Mouse (Mus musculus) thymus, postnatal 36 days (tissue): ENCODE measurements at regions not wholly inside any gene's neighbourhood (a gene's known extent, or its start where the extent isn't known, plus 50 kb on each side); places are given as distances from the start of the nearest gene placed in this dataset.

ENCODE experiments used
- DNase-seq, 2 experiments: peaks; one replicate each; pipeline ENCODE4 v3.0.0; 2022; ENCODE audit warnings: mixed read lengths in 2 of 2

- no peak for DNase-seq
Measured at GRCm38 (mm10) chr2:34111286-34111685, 223.5 kb upstream of the Mvb12b start.

- DNase-seq = no peak
Measured at GRCm38 (mm10) chr2:34110582-34110981, 222.8 kb upstream of the Mvb12b start.

DNA sequence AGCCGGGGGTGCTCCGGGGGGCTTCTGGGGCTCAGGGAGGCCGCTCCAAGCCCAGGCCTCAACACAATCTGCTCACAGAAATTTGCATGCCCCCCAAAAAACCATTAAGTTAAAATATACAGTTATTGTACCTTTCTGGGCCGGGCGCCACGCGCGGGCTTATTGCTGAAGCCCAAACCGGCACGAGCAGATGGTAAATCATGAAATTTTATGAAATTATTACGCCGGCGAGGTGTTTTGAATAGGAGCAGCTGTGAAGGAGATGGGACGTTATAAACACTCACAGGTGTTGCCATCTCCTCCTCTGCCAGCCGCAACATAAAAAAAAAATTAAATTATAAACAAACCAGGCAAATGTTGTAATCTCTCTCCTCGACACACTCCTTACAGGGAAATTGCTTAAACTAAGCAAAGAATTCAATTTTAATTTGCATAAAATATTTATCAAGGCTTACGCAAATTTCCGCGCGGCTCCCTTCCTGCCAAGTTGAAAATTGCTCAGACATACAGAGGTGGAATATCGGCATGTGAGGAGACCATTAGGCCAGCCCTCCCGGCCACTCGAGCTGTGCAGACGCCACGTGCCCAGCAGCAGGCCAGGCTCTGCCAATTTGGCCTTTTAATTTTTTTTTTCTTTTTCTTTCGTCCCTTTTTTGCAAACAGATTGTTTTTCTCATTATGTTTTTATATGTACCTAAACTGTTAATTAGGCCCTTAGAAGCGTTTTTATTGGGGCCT, 220.0 kb upstream of the Mvb12b start:
- no peak for DNase-seq

DNA sequence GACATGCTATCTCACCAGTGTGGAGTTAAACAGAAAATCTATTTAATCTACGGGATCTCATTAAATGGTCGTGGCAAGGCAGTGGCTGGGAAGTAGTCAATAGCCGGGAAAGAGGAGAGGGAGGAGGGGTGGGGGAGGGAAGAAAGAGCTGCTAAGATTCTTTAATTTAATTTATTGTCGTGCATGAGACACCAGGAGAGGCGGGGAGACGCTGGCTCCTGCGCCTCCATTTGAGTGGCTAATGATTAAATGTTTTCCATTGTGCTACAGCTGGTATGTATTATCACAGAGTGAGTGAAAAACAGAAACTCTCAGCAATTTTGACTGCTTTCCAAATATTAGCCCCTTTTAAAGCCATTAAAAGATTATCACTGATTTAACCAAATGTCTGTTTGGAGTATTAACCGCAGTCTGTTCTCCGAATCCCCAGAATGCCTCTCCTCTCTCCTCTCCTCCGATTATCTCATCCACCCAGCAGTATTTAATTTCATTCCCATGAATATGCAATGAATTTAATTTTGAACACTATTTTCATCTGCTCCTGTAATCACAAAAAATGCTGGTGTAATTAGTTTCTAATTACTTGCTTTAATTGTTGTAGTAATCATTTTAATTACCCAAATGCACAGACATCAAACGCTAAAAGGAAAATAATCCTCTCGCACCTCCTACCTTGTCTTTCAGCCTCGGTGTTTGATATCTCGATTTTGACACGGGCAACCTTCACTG, 219.3 kb upstream of the Mvb12b start:
- DNase-seq = no peak

DNA sequence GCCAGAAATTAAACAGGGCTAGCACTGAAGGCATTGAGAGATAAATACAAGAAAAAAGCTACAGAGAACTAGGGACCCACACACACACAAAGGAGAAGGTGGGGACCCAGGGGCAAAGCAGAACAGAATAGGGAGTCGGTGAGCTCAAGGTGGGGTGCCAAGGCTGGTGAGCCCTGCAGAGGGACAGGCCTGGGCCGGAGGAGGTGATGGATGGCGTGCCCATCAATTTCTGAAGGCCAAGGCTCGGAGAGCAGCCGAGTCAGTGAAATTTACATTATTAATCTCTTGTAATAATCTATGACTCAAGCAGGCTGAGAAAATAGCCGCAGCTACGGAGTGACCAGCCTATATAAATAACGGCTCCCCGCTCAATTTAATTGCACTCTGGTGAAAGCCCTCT, 218.5 kb upstream of the Mvb12b start:
- no peak for DNase-seq

DNA sequence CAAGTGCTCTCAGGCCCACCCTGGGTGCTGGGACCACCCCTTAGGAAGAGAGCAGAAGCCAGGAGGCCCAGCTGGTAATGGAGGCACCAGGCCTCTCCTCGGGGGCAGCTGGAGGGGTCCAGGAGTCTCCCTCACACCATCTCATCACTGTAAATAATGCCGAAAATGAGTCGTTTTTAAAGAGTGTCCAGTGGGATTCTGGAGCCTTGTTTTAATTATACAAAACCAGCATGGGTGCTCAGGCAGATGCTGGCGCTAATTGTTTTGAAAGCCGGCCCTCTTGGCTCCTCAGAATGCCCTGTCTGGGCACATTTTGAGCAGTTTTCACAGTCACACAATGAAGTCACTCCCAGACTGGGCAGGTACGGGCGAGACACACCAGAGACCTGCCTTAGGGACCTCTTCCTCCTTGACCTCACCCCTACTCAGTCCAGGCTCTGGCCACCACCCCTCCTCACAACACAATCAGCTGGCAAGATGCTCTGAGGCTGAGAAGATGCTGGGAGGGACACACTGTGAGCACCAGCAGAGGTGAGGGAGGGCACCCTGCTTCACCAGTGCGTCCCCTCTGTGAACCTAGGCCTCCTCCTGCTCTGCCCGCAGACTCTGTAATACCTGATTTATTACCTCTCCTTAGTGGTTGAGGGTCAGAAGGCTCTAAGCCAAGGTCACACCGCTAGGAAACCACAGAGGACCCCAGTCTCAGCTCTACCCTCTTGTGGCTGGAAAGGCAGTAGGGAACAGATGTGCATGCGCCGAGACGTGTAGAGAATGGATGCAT, 217.7 kb upstream of the Mvb12b start:
- no peak for DNase-seq

DNA sequence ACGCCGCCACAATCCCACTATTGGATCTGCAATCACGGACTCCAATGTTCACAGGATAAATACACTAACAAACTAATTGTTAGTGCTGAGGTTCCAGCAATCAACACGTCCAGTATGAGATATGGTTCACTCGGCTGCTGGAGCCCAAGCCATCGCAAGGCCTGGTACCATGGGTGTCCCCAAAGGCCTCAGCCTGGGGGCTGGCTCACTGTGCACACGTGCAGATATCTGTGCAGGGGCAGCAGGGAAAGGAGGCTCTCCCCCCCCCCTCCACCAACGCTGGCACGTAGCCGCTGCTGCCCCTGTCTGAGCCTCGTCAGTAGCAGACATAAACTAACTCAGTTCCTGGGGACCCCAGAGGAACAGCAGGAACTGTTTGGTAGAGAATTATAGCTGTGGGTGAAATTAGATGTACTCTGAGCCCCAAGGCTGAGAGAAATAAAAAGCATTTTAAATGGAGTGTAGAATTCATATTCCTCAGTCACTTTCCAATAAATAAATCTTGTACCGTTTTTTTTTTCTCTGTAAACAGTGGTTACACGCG, 210.3 kb upstream of the Mvb12b start:
- no peak for DNase-seq

DNA sequence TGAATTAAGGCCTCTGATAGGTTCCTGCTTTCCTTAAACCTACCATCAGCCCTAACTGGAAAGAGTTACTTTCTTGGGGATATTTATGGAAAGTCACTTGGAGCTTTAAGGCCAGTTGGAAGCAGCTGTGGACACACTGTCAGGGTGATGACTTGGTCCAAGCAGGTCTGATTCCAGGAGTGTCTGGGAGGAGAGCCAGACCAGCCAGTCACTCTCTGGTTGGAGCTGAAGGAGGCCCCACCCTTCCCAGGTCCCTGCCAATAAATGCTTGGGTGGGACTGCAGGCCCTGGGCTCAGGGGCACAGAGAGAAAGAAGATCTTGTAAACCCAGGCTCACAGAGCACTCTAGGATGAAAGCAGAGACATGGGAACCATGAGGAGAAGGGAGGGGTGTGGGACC, 208.8 kb upstream of the Mvb12b start:
- DNase-seq = no peak

DNA sequence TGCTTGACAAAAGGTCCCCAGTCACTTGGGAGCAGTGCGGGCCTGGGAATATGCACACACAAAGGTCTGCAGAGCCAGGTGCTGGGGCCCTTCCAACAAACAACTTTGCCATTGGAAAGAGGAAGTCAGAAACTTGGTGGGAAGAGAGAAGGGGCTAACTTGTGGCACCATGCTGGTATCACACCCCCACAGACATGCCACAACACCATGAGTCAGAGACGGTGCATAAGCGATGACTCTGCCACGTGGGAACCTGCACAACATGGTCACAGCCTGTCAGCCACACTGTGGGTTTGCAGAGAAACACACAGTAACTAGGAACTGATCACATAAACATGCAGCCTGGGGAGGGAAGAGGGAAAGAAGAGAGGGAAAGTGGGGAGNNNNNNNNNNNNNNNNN, 201.1 kb upstream of the Mvb12b start:
- no peak for DNase-seq

DNA sequence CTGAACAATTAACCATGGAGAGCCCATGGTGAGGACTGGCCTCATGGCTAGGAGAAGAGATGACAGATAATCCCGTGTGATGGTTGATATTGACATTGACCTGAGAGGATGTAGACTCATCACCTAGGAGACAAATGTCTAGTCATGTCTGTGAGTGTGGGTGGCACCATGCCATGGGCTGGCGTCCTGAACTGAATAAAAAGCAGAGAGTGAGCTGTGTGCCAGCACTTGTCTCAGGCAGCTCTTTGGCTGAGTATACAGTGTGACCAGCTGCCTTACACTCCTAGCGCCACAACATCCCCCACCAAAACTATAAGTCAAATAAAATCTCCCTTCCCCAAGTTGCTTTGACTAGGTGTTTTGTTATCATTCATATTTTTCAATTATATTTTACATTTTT, 198.4 kb upstream of the Mvb12b start:
- DNase-seq = no peak

GRCm38 (mm10) chr2:34084513-34084912, 196.8 kb upstream of the Mvb12b start:
- no peak for DNase-seq

DNA sequence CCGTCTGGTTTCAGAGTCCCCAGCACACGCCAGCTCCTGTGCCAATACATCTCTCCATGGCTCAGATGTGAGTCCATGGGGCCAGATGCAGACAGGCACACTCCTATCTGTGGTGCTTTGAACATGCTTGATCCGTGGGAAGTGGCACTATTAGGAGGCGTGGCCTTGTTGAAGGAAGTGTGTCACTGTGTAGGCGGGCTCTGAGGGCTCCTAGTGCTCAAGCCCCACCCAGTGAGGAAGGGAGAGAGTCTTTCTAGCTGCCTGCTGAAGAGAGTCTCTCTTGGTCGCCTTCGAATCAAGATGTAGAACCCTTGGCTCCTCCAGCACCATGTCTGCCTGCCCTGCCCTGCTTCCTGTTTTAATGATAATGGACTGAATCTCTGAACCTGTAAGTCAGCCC, 194.7 kb upstream of the Mvb12b start:
- DNase-seq = no peak

- DNase-seq = no peak
Measured at GRCm38 (mm10) chr2:34080176-34080575, 192.4 kb upstream of the Mvb12b start.

GRCm38 (mm10) chr2:34079282-34079681, 191.5 kb upstream of the Mvb12b start:
- DNase-seq = no peak

DNA sequence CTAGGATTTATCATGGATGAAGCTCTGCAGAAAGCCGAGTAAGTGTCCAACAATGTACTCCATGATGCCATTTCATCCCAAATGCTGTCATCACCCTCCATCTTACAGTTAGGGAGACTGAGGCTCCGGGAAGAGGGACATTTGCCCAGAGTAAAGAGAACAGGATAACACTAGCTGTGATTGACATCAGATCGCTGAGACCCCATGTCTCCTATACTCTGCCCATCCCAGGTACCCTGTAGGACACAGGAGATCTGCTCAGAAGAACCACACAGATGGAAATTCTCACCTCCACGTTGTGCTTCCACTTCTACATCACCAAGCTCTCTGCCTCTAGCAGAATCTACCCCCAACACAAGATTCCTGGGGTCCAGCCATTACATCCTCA, 191.1 kb upstream of the Mvb12b start:
- no peak for DNase-seq

- DNase-seq = no peak
Measured at GRCm38 (mm10) chr2:34078248-34078874, 190.6 kb upstream of the Mvb12b start.

DNA sequence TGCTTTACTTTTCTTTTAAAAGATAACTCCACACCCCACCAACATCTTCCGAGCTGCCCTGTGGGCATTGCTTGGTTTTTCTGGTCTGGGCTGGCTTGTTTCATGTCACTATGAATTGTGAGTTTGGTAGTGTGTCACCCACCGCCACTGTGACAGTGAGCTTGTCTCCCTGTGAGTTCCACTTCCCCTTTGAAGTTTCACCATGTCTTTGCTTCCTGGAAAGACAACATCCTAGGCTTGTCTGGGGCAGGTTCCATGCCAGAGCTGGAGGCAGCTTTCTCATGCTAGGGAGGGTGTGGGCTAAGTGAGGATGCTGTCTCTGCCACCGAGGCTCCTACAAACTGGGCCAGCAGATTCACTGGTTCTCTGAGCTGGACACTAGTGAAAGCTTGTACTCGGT, 188.6 kb upstream of the Mvb12b start:
- DNase-seq = no peak

- DNase-seq = peak; percentile 6 to 24
Measured at GRCm38 (mm10) chr2:34074066-34074465, 186.3 kb upstream of the Mvb12b start.

DNA sequence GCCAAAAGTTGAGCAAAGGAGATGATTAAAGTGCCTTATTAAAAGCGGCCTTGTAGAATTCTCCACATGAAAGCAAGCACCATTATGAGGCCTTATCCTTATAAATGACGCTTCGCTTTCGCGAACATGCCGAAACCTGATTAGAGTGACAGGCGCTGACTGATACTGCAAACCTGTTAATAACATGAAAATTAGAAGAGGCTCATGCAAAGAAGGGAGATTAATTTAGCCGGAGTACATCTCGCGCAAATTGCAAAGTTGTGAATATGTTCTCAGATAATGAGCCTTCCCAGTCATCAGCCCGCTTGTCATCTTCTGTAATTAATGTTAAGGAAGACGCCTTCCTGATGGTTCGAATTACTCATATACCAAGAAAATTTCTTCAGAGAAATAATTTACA, 177.8 kb upstream of the Mvb12b start:
- no peak for DNase-seq

DNA sequence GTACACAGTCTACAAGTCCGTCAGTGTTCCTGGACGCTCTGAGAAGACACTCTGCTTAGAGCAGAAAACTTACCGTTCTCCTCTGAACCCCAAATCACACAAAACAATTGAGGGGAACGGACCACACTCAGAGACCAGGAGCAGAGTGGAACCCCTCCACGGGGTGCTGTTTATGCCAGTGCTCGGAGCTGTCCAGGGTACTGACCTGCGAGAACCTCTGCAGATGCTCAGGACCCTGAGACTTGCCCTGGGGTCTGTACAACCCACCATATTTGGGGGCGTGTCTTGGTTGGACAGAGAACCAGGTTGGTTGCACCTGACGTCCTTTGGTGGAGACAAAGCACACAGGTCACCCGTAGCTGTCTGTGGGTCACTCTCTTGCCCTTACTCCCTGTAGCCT, 177.3 kb upstream of the Mvb12b start:
- peak; percentile 42 to 45 for DNase-seq

DNA sequence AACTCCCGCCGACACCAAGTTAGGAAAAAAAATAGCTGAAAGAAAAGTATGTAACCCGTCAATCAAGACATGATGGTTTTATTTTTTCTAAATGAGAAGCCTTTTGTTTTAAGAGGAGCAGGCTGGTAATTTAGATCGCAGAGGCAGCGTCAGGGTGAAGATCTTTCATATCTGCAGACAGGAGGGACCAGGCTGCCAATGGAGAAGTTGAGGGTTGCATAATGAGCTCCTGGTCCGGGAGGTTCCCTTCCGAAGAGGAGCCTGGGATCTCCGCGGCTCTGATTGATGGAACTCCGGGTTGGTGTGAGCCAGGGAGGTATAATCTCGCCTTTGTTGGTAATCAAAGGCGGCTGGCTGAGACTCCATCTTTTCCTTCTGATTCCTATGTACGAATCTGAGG, 168.8 kb upstream of the Mvb12b start:
- no peak for DNase-seq

DNA sequence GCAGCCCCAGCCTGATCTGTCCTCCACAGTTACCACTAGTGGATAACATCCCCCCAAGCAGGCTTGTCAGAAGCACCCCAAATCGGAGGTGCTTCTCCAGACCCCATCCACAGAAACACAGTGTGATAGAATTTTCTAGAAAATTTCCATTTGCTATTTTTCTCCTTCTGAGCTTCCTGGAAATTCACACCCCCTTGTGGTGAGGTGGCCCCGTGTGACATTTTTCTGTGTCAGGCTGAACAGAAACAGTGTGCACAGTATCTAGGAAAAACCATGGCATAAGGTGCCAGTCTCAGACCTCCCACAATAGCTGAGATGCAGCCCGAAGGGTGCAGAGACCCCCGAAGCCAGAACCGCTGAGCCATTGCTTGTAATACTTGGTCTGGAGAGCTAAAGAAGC, 155.3 kb upstream of the Mvb12b start:
- DNase-seq = no peak

GRCm38 (mm10) chr2:34042336-34042735, 154.6 kb upstream of the Mvb12b start:
- DNase-seq = peak; percentile 37 to 44
